Mouse (Mus musculus): ENCODE results near the gene Cstf1.

Gene Cstf1

DNA sequence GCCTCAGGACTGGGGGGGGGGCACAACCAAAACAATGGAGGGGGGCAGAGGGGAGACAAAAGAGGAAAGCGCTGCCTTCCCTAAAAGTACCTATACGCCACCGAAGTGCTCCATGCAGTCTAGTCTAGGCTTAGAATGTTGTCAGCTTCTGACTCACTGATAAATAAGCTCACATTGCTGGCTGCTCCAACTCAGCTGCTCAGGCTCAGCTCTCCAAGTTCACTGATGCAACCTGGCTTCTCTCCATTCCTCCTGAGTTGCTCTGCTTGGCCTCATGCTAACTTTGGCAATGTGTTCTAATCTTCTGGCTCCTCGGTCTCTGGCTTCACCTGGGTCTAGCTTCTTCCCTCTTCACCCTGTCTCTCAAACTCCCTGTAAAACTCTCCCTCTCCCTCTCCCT lies 6.1 kb downstream of the Cstf1 start:
- DNase-seq (ENCODE audit: low read depth, low spot score), result no peak

DNA sequence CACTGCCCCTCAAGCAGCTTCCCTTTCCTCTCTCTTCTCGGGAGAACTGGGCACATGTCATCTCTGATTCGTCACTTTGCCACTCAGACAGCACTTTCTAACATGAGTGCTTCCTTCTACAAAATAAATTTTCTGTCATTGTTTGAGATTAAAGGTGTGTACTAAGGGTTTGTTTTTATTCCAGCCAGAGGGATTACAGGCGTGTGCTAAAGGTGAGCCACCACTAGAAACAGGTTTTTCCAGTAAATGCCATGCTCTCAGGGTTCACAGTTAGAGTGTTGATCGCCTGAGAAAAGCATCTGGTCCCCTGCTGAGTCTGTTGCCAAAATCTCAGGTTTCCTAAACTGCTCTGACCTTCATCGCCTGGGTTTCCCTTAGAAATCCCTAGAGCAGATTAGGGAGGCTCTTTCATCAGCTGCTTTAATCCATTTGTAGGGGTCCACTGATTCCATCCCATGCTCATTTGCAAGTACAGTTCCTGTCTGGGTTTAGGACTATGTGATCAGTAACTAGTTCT lies 6.6 kb downstream of the Cstf1 start:
- DNase-seq (ENCODE audit: low read depth, low spot score), result no peak

GRCm38 (mm10) chr2:172378332-172378731 lies 7.9 kb downstream of the Cstf1 start:
- DNase-seq (ENCODE audit: low read depth, low spot score), result no peak

- no peak for DNase-seq (ENCODE audit: low read depth, low spot score)
Measured at GRCm38 (mm10) chr2:172380513-172380912, 10.0 kb downstream of the Cstf1 start.

DNA sequence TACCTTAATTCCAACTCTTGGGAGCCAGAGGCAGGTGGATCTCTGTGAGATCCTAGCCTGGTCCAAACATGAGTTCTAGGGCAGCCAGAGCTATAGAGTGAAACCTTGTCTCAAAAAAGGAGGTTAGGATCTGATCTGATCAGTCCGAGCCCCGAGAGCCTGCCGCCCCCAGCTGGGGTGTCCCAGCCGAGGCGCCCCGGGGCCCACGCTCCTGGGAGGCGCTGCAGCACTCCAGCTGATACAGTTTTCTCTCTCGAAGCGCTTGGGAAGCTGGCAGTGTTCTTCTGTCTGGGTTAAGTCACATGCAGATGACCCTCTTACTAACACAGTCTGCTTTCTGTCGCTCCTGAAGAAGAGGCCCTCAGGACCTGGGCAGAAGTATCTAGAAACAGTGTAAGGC lies 10.9 kb downstream of the Cstf1 start:
- no peak for DNase-seq (ENCODE audit: low read depth, low spot score)

- no peak for DNase-seq (ENCODE audit: low read depth, low spot score)
Measured at GRCm38 (mm10) chr2:172381898-172382297, 11.4 kb downstream of the Cstf1 start.

- DNase-seq (ENCODE audit: low read depth, low spot score), result no peak
Measured at GRCm38 (mm10) chr2:172384715-172385114, 14.2 kb downstream of the Cstf1 start.

- no peak for DNase-seq (ENCODE audit: low read depth, low spot score)
Measured at GRCm38 (mm10) chr2:172390341-172390740, 19.9 kb downstream of the Cstf1 start.

GRCm38 (mm10) chr2:172392041-172392521 lies 21.6 kb downstream of the Cstf1 start:
- no peak for DNase-seq (ENCODE audit: low read depth, low spot score)

DNA sequence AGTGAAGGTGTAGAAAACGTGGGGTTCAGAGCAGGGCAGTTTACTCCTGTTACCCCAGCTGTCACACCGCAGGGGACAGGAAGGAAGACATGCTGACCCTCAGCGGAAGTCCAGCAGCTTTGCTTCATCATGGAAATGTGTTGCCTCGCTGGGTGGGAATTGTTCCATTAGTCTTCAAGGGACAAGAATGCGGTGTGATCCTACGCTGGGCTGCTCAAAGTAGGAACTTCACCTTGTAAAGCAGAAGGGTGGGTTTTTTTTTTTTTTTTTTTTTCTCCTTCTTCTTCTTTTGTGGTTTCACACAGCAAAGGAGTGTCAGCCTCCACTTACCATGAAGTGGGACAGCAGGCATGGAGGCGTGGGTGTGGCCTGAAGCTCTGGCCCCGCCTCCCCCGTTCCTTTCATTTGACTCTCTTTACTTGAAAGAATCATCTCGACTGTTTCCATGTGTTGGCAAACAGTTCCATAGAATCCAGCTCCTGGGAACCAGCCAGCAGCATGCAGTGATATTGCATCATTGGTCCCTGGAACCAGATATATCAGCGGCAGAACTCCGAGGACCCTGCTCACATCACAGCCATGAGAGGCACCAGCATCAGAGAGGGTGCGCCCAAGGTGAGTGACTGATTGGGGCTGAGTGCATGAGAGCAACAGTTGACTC lies 23.0 kb downstream of the Cstf1 start, which contains the start of gene Cass4:
TSS of gene Cass4 (plus strand) at position 404 of the 661 bp plus-strand sequence.
- DNase-seq (ENCODE audit: low read depth, low spot score), result no peak

GRCm38 (mm10) chr2:172394052-172394392 lies 23.5 kb downstream of the Cstf1 start:
- DNase-seq (ENCODE audit: low read depth, low spot score), result no peak

- DNase-seq (ENCODE audit: low read depth, low spot score), result no peak
Measured at GRCm38 (mm10) chr2:172394671-172395070, 24.2 kb downstream of the Cstf1 start.

- no peak for DNase-seq (ENCODE audit: low read depth, low spot score)
Measured at GRCm38 (mm10) chr2:172395961-172396360, 25.5 kb downstream of the Cstf1 start.

DNA sequence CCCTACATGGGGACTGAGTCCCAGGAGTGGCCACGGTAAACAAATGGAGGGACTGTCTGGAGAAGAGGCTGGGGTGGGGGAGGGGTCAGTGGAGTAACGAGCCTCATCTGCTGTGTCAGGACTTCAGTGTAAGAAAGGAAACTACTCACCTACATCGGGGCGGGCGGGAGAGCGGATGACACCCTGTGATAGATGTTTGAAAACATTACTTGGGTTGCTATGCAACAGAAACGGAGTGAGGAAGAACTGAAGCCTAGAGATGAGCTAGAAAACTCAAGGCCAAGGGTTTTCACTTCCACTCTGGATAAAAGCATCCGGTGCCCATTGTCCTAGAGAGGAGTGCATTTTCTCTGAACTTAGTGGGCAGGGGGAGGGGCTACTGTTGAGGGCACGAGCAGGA lies 29.4 kb downstream of the Cstf1 start:
- no peak for DNase-seq (ENCODE audit: low read depth, low spot score)

DNA sequence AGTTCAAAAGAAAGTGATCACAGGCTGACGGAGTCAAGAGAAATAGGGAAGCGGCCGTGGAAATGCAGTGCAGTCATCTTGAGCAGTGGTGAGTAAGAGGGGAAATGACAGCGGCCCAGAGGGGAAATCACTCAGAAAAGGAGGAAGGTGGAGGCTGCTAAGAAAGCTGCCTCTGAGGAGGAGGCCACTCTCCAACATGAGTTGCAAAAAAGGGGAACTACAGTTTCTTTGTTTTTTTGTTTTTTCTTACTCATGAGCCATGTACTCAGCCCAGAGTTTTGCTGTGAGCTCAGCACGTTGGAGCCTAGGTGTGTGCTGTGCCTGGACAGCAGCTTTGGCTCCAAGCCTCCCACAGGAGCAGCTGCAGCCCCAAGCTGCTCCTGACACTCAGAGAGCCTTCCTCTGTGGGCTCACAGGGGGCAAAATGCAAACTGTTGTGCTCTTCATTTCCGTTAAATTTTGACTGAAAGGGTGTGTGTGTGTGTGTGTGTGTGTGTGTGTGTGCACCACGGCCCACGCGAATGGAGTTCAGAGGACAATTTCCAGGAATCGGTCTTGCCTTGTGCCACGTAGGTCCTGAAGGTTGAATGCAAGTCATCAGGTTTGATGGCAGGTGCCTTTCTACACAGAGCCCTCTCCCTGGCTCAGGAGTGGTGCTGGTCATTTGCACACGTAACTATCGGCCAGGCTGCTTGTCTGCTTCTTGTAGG lies 30.8 kb downstream of the Cstf1 start:
- DNase-seq (ENCODE audit: low read depth, low spot score), result no peak

DNA sequence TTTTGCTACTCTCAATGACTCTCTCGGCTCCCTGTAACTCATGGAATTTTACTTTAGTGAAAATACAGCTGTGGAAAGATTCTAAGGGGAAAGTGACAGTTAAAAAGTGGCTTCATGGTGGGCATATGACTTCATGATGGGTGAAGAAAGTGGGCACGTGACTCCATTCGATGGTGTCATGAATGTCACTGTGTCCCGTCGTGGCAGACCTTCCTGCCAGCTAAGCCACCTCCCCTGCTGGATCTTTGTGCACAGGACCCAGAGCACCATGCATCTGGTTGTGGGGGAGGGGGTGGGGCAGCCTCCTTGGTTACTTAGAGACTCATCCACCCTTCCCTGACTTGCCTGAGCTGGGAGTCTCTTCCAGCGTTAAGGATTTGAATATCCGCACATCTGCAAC lies 33.8 kb downstream of the Cstf1 start:
- DNase-seq (ENCODE audit: low read depth, low spot score), result no peak

DNA sequence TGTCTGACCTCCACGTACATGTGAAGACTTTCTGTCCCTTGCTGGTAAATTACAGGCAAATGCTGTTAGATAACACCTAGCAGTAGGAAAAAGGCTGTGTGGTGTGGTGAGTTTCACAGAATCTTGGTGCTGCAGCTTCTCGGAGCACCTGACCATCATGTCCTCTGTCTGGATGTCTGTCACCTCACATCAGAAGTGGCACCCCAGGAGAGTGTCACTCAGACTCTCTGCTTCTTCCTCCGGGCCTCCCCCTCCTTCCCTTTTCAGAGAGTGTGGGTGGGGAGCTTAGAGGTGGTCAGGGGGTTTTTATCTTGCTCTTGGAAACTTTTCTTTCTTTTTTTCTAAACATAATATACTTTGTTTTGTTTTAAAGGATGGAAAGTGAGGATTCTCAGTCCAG lies 34.5 kb downstream of the Cstf1 start:
- no peak for DNase-seq (ENCODE audit: low read depth, low spot score)

DNA sequence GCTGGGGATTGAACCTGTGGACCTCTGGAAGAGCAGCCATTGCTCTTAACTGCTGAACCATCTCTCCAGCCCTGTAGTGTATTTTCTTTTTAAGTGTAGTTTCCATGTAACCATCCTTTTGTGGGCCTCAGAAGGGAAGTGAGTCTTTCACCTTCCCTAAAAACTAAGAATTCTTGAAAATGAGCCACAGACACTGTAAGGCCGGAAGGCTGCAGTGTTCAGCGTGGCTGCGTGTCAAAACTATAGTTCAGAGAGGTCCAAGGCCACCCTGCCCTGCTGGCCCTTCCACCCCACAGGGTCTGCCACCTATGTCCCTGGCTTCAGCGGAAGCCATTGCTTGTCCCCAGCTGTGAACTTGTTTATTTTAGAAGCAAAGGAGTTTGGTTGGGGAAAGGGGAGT lies 35.7 kb downstream of the Cstf1 start:
- no peak for DNase-seq (ENCODE audit: low read depth, low spot score)

DNA sequence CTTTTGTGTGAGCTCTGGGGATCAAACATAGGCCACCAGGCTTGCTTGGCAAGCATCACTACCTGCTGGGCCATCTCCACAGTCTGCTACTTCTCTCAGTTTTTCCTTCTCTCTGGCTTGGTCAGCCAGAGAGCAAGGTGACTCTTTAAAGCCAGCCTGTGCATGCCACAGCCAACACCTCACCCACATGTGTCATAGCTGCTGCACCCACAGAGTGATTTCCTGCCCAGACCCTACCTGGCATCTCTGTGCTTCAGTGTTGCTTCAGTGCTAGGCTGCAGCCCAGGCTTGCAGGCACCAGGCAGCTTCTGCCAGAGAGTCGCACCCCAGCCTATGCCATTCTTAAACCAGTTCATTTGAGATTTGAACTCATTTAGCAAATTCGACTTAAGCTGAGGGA lies 37.0 kb downstream of the Cstf1 start:
- DNase-seq (ENCODE audit: low read depth, low spot score), result no peak

GRCm38 (mm10) chr2:172410686-172411085 lies 40.2 kb downstream of the Cstf1 start:
- no peak for DNase-seq (ENCODE audit: low read depth, low spot score)

DNA sequence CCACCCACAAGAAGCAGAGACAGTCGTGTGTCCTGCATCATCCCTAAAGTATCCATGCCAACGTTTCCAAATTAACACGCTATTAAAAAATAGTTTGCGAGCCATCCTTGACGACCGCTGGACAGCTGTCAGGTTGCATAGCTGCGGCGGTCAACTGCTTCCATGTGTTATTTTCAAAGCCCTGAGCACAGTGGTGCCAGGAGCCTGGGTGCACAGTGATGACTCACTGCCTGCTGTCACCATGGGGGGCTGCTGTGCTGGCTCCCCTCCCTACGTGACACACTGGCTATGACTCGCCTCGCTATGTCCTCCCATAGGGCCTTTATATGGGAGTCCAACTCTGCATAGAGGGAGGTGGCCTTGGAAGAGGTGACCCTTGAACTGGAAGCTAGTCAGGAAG lies 40.6 kb downstream of the Cstf1 start:
- no peak for DNase-seq (ENCODE audit: low read depth, low spot score)

GRCm38 (mm10) chr2:172412454-172412853 lies 42.0 kb downstream of the Cstf1 start:
- no peak for DNase-seq (ENCODE audit: low read depth, low spot score)

- no peak for DNase-seq (ENCODE audit: low read depth, low spot score)
Measured at GRCm38 (mm10) chr2:172413273-172413672, 42.8 kb downstream of the Cstf1 start.
